Mouse (Mus musculus): ENCODE data around the gene Sytl4. TPM values are rescaled to one million over a fixed set of nuclear protein-coding genes. Genes with fewer than 3 reads are reported as not detected.

Sytl4 gene
- polyA plus RNA-seq, 1 experiment from 2014 or later = 1.7 TPM

GRCm38 (mm10) chrX:133914219-133914618, 67.4 kb downstream of the Sytl4 start:
- 41% methylated on average over 7 of the region's 7 CpGs for WGBS
- Histone ChIP-seq H3K27me3 (ENCODE audit: low read depth, poor library complexity, severe bottlenecking) (peaks cover 97% of the 10 kb centered on the region), H3K36me3 (no peaks in the 10 kb centered on the region), H3K4me1 (peaks cover 5% of the 10 kb centered on the region; the same call in 1 of the 2 replicates), H3K4me3 (no peak overlapping the region), H3K9me3 (replicated peaks) (no peaks in the 10 kb centered on the region), H3K27ac (no peak overlapping the region)
- no peak for DNase-seq (ENCODE audit: low spot score)

GRCm38 (mm10) chrX:133913006-133913405, 68.6 kb downstream of the Sytl4 start:
- Histone ChIP-seq H3K4me1 (peaks cover 5% of the 10 kb centered on the region; the same call in 1 of the 2 replicates), H3K36me3 (no peaks in the 10 kb centered on the region), H3K9me3 (replicated peaks) (no peaks in the 10 kb centered on the region), H3K4me3 (no peak overlapping the region), H3K27ac (no peak overlapping the region), H3K27me3 (ENCODE audit: low read depth, poor library complexity, severe bottlenecking) (peaks cover 91% of the 10 kb centered on the region)
- DNase-seq (ENCODE audit: low spot score) = no peak
- 83% methylated on average over 3 of the region's 3 CpGs for WGBS

- WGBS = 53% methylated on average over 10 of the region's 10 CpGs
- H3K36me3 ChIP-seq = no peaks in the 10 kb centered on the region
- no peak overlapping the region for H3K27ac ChIP-seq
These were observed 70.1 kb downstream of the Sytl4 start for GRCm38 (mm10) chrX:133911397-133912103.

GRCm38 (mm10) chrX:133908261-133908660, 73.4 kb downstream of the Sytl4 start, which contains the start of gene Srpx2:
Gene Srpx2 (plus strand): TSS chrX:133908426.
- peaks cover 51% of the 10 kb centered on the region for H3K27me3 ChIP-seq (ENCODE audit: low read depth, poor library complexity, severe bottlenecking)
- DNase-seq (ENCODE audit: low spot score) = no peak
- no peak within 1 kb of the TSS for H3K27ac ChIP-seq
- H3K36me3 ChIP-seq = no peaks in the 10 kb centered on the region
- no peak within 1 kb of the TSS for H3K4me3 ChIP-seq
- WGBS = 18% methylated on average over 3 of the region's 3 CpGs
- no peaks in the 10 kb centered on the region for H3K4me1 ChIP-seq
- H3K9me3 ChIP-seq (replicated peaks) = no peaks in the 10 kb centered on the region

More at GRCm38 (mm10) chrX:133911397-133912103, 70.1 kb downstream of the Sytl4 start:
- H3K4me3 ChIP-seq = no peak overlapping the region
- peaks cover 5% of the 10 kb centered on the region; the same call in 1 of the 2 replicates for H3K4me1 ChIP-seq
- DNase-seq (ENCODE audit: low spot score) = no peak
- no peaks in the 10 kb centered on the region for H3K9me3 ChIP-seq (replicated peaks)
- H3K27me3 ChIP-seq (ENCODE audit: low read depth, poor library complexity, severe bottlenecking) = peaks cover 84% of the 10 kb centered on the region

- H3K4me3 ChIP-seq = peak within 1 kb of the TSS; percentile 64
- peaks cover 30% of the 10 kb centered on the region for H3K36me3 ChIP-seq
- DNase-seq (ENCODE audit: low spot score) = peak; percentile 78
- H3K4me1 ChIP-seq = no peaks in the 10 kb centered on the region
- peaks cover 25% of the 10 kb centered on the region; the same call in 1 of the 2 replicates for H3K27me3 ChIP-seq (ENCODE audit: low read depth, poor library complexity, severe bottlenecking)
- 13% methylated on average over 33 of the region's 33 CpGs for WGBS
- peak within 1 kb of the TSS; percentile 87 for H3K27ac ChIP-seq
- H3K9me3 ChIP-seq (replicated peaks) = no peaks in the 10 kb centered on the region
These were observed 83.5 kb downstream of the Sytl4 start, which contains the start of gene Tspan6 for GRCm38 (mm10) chrX:133898014-133898542. Gene Tspan6 (minus strand): TSS chrX:133898429.

GRCm38 (mm10) chrX:133888111-133888510, 93.5 kb downstream of the Sytl4 start:
- DNase-seq (ENCODE audit: low spot score) = no peak
- Histone ChIP-seq H3K36me3 (peaks cover 29% of the 10 kb centered on the region), H3K27me3 (ENCODE audit: low read depth, poor library complexity, severe bottlenecking) (peaks cover 15% of the 10 kb centered on the region; the same call in 1 of the 2 replicates), H3K9me3 (replicated peaks) (no peaks in the 10 kb centered on the region), H3K4me1 (no peaks in the 10 kb centered on the region), H3K4me3 (no peak overlapping the region), H3K27ac (no peak overlapping the region)
- WGBS = 93% methylated on average over 5 of the region's 5 CpGs

- peaks cover 14% of the 10 kb centered on the region; the same call in 1 of the 2 replicates for H3K27me3 ChIP-seq (ENCODE audit: low read depth, poor library complexity, severe bottlenecking)
- peaks cover 22% of the 10 kb centered on the region for H3K36me3 ChIP-seq
- 95% methylated on average over 3 of the region's 3 CpGs for WGBS
These were observed 94.3 kb downstream of the Sytl4 start for GRCm38 (mm10) chrX:133887308-133887707.

More at GRCm38 (mm10) chrX:133887308-133887707, 94.3 kb downstream of the Sytl4 start:
- DNase-seq (ENCODE audit: low spot score) = no peak
- no peak overlapping the region for H3K27ac ChIP-seq
- H3K4me1 ChIP-seq = no peaks in the 10 kb centered on the region
- no peak overlapping the region for H3K4me3 ChIP-seq
- no peaks in the 10 kb centered on the region for H3K9me3 ChIP-seq (replicated peaks)

Other genes with a start within 250 kb of the Sytl4 start
- not detected in 2 replicates for gene Tnmd, start 130.8 kb downstream of the Sytl4 start, polyA plus RNA-seq (2016; fragmentation: Nextera tagmentation; extraction: Ambion mirVana)
- 189 and 208 TPM in 2 replicates for gene Tspan6, start 83.4 kb downstream of the Sytl4 start, polyA plus RNA-seq (2016; fragmentation: Nextera tagmentation; extraction: Ambion mirVana)
- 0.15 and 0.21 TPM in 2 replicates for gene Srpx2, start 73.4 kb downstream of the Sytl4 start, polyA plus RNA-seq (2016; fragmentation: Nextera tagmentation; extraction: Ambion mirVana)
- gene Cstf2, start 77.4 kb upstream of the Sytl4 start, polyA plus RNA-seq (2016; fragmentation: Nextera tagmentation; extraction: Ambion mirVana) = 67.8 and 69.1 TPM in 2 replicates
- 0.13 TPM in 1 of 2 replicates, not detected in the other for gene Xkrx, start 180.3 kb upstream of the Sytl4 start, polyA plus RNA-seq (2016; fragmentation: Nextera tagmentation; extraction: Ambion mirVana)
- gene Arl13a, start 205.7 kb upstream of the Sytl4 start, polyA plus RNA-seq (2016; fragmentation: Nextera tagmentation; extraction: Ambion mirVana) = not detected in 2 replicates
- 0.06 TPM in 1 of 2 replicates, not detected in the other for gene Nox1, start 240.1 kb upstream of the Sytl4 start, polyA plus RNA-seq (2016; fragmentation: Nextera tagmentation; extraction: Ambion mirVana)